Mouse (Mus musculus) midbrain, embryonic 13.5 days (tissue): ENCODE data around the gene Apol7b. TPM values are rescaled to one million over a fixed set of nuclear protein-coding genes. Genes with fewer than 3 reads are reported as not detected.
"Not testable (repeated sequence)": the region's sequence is repeated elsewhere in the genome, so short reads cannot be mapped to it uniquely, and the experiment has no call there.

ENCODE experiments used
- ATAC-seq: fragments of 200-750 bp; cut with Nextera tagmentation; 2 replicates; pipeline ENCODE4 v1.8.0; 2017; ENCODE audit warnings: mild to moderate bottlenecking, moderate TSS enrichment, moderate library complexity
- H3K27ac ChIP-seq: fragments of 300-500 bp; sonication (generic); 2 replicates; pipeline ENCODE4 v1.5.1; 2015; ENCODE audit warnings: inconsistent platforms, mild to moderate bottlenecking, moderate library complexity
- H3K27me3 ChIP-seq: fragments of 300-500 bp; sonication (generic); 2 replicates; pipeline ENCODE4 v1.6.1; 2015; ENCODE audit warnings: mild to moderate bottlenecking, inconsistent platforms
- H3K36me3 ChIP-seq: fragments of 300-500 bp; sonication (generic); 2 replicates; pipeline ENCODE4 v1.6.1; 2015; ENCODE audit warnings: mild to moderate bottlenecking, inconsistent platforms
- H3K4me1 ChIP-seq: fragments of 300-500 bp; sonication (generic); replicated peaks from 2 replicates; pipeline ENCODE4 v1.6.1; 2015; ENCODE audit warnings: inconsistent platforms
- H3K4me2 ChIP-seq: fragments of 300-500 bp; sonication (generic); replicated peaks from 2 replicates; pipeline ENCODE4 v1.6.1; 2015; ENCODE audit warnings: moderate library complexity, mild to moderate bottlenecking, inconsistent platforms
- H3K4me3 ChIP-seq: fragments of 300-500 bp; sonication (generic); replicated peaks from 2 replicates; pipeline ENCODE4 v1.5.1; 2015; ENCODE audit warnings: mild to moderate bottlenecking, inconsistent platforms
- H3K9ac ChIP-seq: fragments of 300-500 bp; sonication (generic); replicated peaks from 2 replicates; pipeline ENCODE4 v1.6.1; 2015; ENCODE audit warnings: mild to moderate bottlenecking, inconsistent platforms
- H3K9me3 ChIP-seq: fragments of 300-500 bp; sonication (generic); 2 replicates; pipeline ENCODE4 v1.6.1; 2016; ENCODE audit warnings: mild to moderate bottlenecking, inconsistent platforms
- WGBS: fragments of 180-500 bp; shearing (Covaris S2); methylation state at CpG from one replicate; pipeline ENCODE4 v1.1.7; 2015; 5-methylcytosine and 5-hydroxymethylcytosine counted together
- polyA plus RNA-seq: library from polyadenylated mRNA; unstranded; fragments of >200 nt; fragmentation: Nextera tagmentation; extraction: Ambion mirVana; gene quantifications from 2 replicates; pipeline ENCODE4 v1.2.1, GENCODE M21; 2015

Apol7b gene
- polyA plus RNA-seq, 1 experiment from 2014 or later, result not detected

GRCm38 (mm10) chr15:77416655-77417333, 30.5 kb downstream of the Apol7b start:
- not testable (repeated sequence) for H3K4me2 ChIP-seq, H3K4me3 ChIP-seq, H3K4me1 ChIP-seq, H3K27ac ChIP-seq, H3K9me3 ChIP-seq, H3K9ac ChIP-seq, ATAC-seq, H3K27me3 ChIP-seq, H3K36me3 ChIP-seq
- 34% methylated on average over 3 of the region's 10 CpGs for WGBS

GRCm38 (mm10) chr15:77415653-77416052, 31.6 kb downstream of the Apol7b start:
- not testable (repeated sequence) for H3K4me1 ChIP-seq, ATAC-seq, H3K36me3 ChIP-seq, H3K9me3 ChIP-seq, H3K4me2 ChIP-seq, H3K9ac ChIP-seq, H3K27me3 ChIP-seq, H3K27ac ChIP-seq, H3K4me3 ChIP-seq
- 88% methylated on average over 2 of the region's 2 CpGs for WGBS

- not testable (repeated sequence) for H3K27me3 ChIP-seq, H3K4me2 ChIP-seq, H3K9ac ChIP-seq, H3K4me1 ChIP-seq, ATAC-seq, H3K36me3 ChIP-seq, H3K9me3 ChIP-seq, H3K27ac ChIP-seq, H3K4me3 ChIP-seq
- 28% methylated on average over 3 of the region's 4 CpGs for WGBS
Observed at GRCm38 (mm10) chr15:77412695-77413094, 34.6 kb downstream of the Apol7b start.

- whole genome bisulfite sequencing, result 78% methylated on average over 1 of the region's 4 CpGs
- H3K27ac ChIP-seq, H3K4me2 ChIP-seq, H3K36me3 ChIP-seq, H3K4me1 ChIP-seq, H3K9me3 ChIP-seq, H3K9ac ChIP-seq, H3K4me3 ChIP-seq, H3K27me3 ChIP-seq, ATAC-seq: not testable (repeated sequence)
Observed at GRCm38 (mm10) chr15:77411035-77411434, 36.3 kb downstream of the Apol7b start, which contains the start of gene Apol9a. TSS of gene Apol9a (minus strand) at chr15:77411135.

- not testable (repeated sequence) for ATAC-seq
- WGBS, result 84% methylated on average over 10 of the region's 10 CpGs
Observed at GRCm38 (mm10) chr15:77406370-77406769, 40.9 kb downstream of the Apol7b start.

GRCm38 (mm10) chr15:77399027-77399426, 48.3 kb downstream of the Apol7b start, which contains the start of gene Apol7a:
TSS of gene Apol7a (minus strand) at chr15:77399110.
- not testable (repeated sequence) for H3K9me3 ChIP-seq, H3K4me2 ChIP-seq, H3K36me3 ChIP-seq, H3K9ac ChIP-seq, H3K27ac ChIP-seq, H3K27me3 ChIP-seq, H3K4me1 ChIP-seq, ATAC-seq, H3K4me3 ChIP-seq
- WGBS, result 62% methylated on average over 9 of the region's 9 CpGs

More at GRCm38 (mm10) chr15:77406370-77406769, 40.9 kb downstream of the Apol7b start:
- H3K9me3 ChIP-seq, H3K4me3 ChIP-seq, H3K36me3 ChIP-seq, H3K4me1 ChIP-seq, H3K9ac ChIP-seq, H3K27me3 ChIP-seq, H3K4me2 ChIP-seq, H3K27ac ChIP-seq: not testable (repeated sequence)

GRCm38 (mm10) chr15:77397450-77398132, 49.7 kb downstream of the Apol7b start:
- H3K27ac ChIP-seq, H3K36me3 ChIP-seq, H3K4me3 ChIP-seq, H3K4me2 ChIP-seq, H3K9me3 ChIP-seq, H3K4me1 ChIP-seq, ATAC-seq, H3K27me3 ChIP-seq, H3K9ac ChIP-seq: not testable (repeated sequence)
- 78% methylated on average over 11 of the region's 11 CpGs for WGBS

GRCm38 (mm10) chr15:77393832-77394231, 53.5 kb downstream of the Apol7b start:
- H3K4me1 ChIP-seq, H3K4me3 ChIP-seq, ATAC-seq, H3K9ac ChIP-seq, H3K36me3 ChIP-seq, H3K4me2 ChIP-seq, H3K9me3 ChIP-seq, H3K27me3 ChIP-seq, H3K27ac ChIP-seq: not testable (repeated sequence)
- WGBS, result 72% methylated on average over 3 of the region's 3 CpGs

GRCm38 (mm10) chr15:77387462-77387861, 59.8 kb downstream of the Apol7b start:
- no peaks in the 10 kb centered on the region for H3K36me3 ChIP-seq
- 93% methylated on average over 2 of the region's 2 CpGs for WGBS
- no peaks in the 10 kb centered on the region for H3K27me3 ChIP-seq
- H3K9me3 ChIP-seq, result no peaks in the 10 kb centered on the region
- H3K27ac ChIP-seq, result no peak overlapping the region
- H3K4me2 ChIP-seq, result no peak overlapping the region
- no peak overlapping the region for H3K9ac ChIP-seq
- H3K4me3 ChIP-seq, result no peak overlapping the region
- no peaks in the 10 kb centered on the region for H3K4me1 ChIP-seq
- no peak for ATAC-seq

- no peak overlapping the region for H3K27ac ChIP-seq
- H3K4me2 ChIP-seq, result no peak overlapping the region
- no peak overlapping the region for H3K9ac ChIP-seq
- H3K4me1 ChIP-seq, result no peaks in the 10 kb centered on the region
- no peaks in the 10 kb centered on the region for H3K27me3 ChIP-seq
- 94% methylated on average over 7 of the region's 7 CpGs for WGBS
- ATAC-seq, result no peak
- H3K4me3 ChIP-seq, result no peak overlapping the region
- no peaks in the 10 kb centered on the region for H3K36me3 ChIP-seq
- no peaks in the 10 kb centered on the region for H3K9me3 ChIP-seq
Observed at GRCm38 (mm10) chr15:77384340-77385030, 62.8 kb downstream of the Apol7b start.

- Histone ChIP-seq H3K4me3 (no peak overlapping the region), H3K4me1 (no peaks in the 10 kb centered on the region), H3K36me3 (no peaks in the 10 kb centered on the region), H3K27ac (no peak overlapping the region), H3K9me3 (no peaks in the 10 kb centered on the region), H3K27me3 (no peaks in the 10 kb centered on the region), H3K4me2 (no peak overlapping the region), H3K9ac (no peak overlapping the region)
- ATAC-seq, result no peak
- 73% methylated on average over 1 of the region's 1 CpGs for WGBS
Observed at GRCm38 (mm10) chr15:77382880-77383279, 64.4 kb downstream of the Apol7b start.

GRCm38 (mm10) chr15:77382271-77382850, 64.9 kb downstream of the Apol7b start:
- no peaks in the 10 kb centered on the region for H3K9me3 ChIP-seq
- no peak overlapping the region for H3K27ac ChIP-seq
- H3K4me2 ChIP-seq, result no peak overlapping the region
- no peak overlapping the region for H3K4me3 ChIP-seq
- no peak for ATAC-seq
- H3K4me1 ChIP-seq, result no peaks in the 10 kb centered on the region
- H3K27me3 ChIP-seq, result no peaks in the 10 kb centered on the region
- no peaks in the 10 kb centered on the region for H3K36me3 ChIP-seq
- WGBS, result 87% methylated on average over 11 of the region's 11 CpGs
- no peak overlapping the region for H3K9ac ChIP-seq
